Mouse (Mus musculus) limb, embryonic 15.5 days (tissue): ENCODE data around the gene Susd3. TPM values are rescaled to one million over a fixed set of nuclear protein-coding genes. Genes with fewer than 3 reads are reported as not detected.

Experiments used
- ATAC-seq: fragments of 200-750 bp; cut with Nextera tagmentation; 2 replicates; pipeline ENCODE4 v1.8.0; 2017; ENCODE audit warnings: low read depth, moderate TSS enrichment; ENCODE audit not compliant: insufficient number of reproducible peaks, low FRiP score, low TSS enrichment
- H3K27ac ChIP-seq: fragments of 300-500 bp; sonication (generic); 2 replicates; pipeline ENCODE4 v1.5.1; 2015; ENCODE audit warnings: moderate library complexity, mild to moderate bottlenecking, inconsistent platforms
- H3K27me3 ChIP-seq: fragments of 300-500 bp; sonication (generic); 2 replicates; pipeline ENCODE4 v1.6.1; 2015; ENCODE audit warnings: inconsistent platforms
- H3K36me3 ChIP-seq: fragments of 300-500 bp; sonication (generic); 2 replicates; pipeline ENCODE4 v1.6.1; 2015; ENCODE audit warnings: inconsistent platforms
- H3K4me1 ChIP-seq: fragments of 300-500 bp; sonication (generic); 2 replicates; pipeline ENCODE4 v1.6.1; 2015; ENCODE audit warnings: inconsistent platforms
- H3K4me2 ChIP-seq: fragments of 300-500 bp; sonication (generic); 2 replicates; pipeline ENCODE4 v1.6.1; 2015; ENCODE audit warnings: mild to moderate bottlenecking, inconsistent platforms
- H3K4me3 ChIP-seq: fragments of 300-500 bp; sonication (generic); 2 replicates; pipeline ENCODE4 v1.5.1; 2015; ENCODE audit warnings: mild to moderate bottlenecking, inconsistent platforms
- H3K9ac ChIP-seq: fragments of 300-500 bp; sonication (generic); 2 replicates; pipeline ENCODE4 v1.6.1; 2015; ENCODE audit warnings: inconsistent platforms
- H3K9me3 ChIP-seq: fragments of 300-500 bp; sonication (generic); 2 replicates; pipeline ENCODE4 v1.6.1; 2016; ENCODE audit warnings: inconsistent platforms
- WGBS: fragments of 180-500 bp; shearing (Covaris S2); methylation state at CpG from one replicate; pipeline ENCODE4 v1.1.7; 2015; 5-methylcytosine and 5-hydroxymethylcytosine counted together
- polyA plus RNA-seq: library from polyadenylated mRNA; unstranded; fragments of >200 nt; fragmentation: Nextera tagmentation; extraction: Ambion mirVana; gene quantifications from 2 replicates; pipeline ENCODE4 v1.2.1, GENCODE M21; 2015

Susd3 gene
- polyA plus RNA-seq, result 1.9 and 2.0 TPM in 2 replicates

DNA sequence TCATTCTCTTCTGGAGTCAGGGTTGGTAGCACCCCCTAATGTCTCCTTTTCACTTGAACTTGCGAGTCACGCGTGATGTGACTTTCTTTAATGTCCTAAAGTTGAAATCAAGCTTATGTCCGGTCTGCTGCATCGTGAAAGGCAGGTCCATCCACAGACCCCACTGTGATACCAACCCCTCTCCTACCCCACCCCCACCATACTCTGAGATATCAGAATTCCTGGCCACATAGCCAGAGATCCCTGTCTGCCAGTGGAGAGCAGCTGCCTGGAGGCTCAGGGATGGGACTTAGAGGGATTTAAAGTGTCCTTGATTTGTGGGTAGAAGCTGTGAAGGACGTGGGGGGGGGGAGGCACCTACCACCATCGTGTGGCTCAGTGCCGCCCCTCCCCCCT, at the start of gene Susd3:
Gene Susd3, minus strand, starts transcription at position 240 of the 396 bp plus-strand sequence.
- Histone ChIP-seq H3K36me3 (no peaks in the 10 kb centered on the region), H3K9me3 (no peaks in the 10 kb centered on the region), H3K9ac (0 out of 2 replicates have a peak within 1 kb of the TSS, but pooled peaks have one; percentile 28), H3K27me3 (peaks cover 25% of the 10 kb centered on the region), H3K27ac (no peak within 1 kb of the TSS), H3K4me3 (peak within 1 kb of the TSS; percentile 44), H3K4me1 (peaks cover 11% of the 10 kb centered on the region), H3K4me2 (peak within 1 kb of the TSS; percentile 88)
- no peak for ATAC-seq
- WGBS, result 15% methylated on average over 8 of the region's 8 CpGs

DNA sequence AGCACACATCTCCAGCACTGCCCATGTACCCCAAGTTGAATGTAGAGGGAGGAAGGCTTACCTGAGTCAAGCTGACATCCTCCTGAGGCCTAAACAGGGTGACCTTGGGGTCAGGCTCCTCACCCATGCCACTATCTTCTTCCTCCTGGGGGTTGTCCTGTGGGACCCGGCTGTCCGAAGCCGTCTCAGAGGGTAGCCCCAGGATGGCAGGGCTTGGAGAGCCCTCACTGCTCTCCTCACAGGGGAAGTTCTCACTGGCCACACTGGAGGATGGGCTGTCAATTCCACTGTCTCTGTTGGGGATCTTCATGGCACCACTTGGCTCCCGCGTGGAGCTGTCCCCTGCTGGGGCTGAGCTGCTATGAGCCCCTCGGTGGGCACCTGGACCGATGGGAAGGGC, 47.8 kb upstream of the Susd3 start:
- Histone ChIP-seq H3K4me1 (0 out of 2 replicates have a peak, but pooled peaks cover 2% of the 10 kb centered on the region), H3K9ac (no peak overlapping the region), H3K4me2 (no peak overlapping the region), H3K27ac (no peak overlapping the region), H3K36me3 (no peaks in the 10 kb centered on the region), H3K9me3 (no peaks in the 10 kb centered on the region), H3K27me3 (no peaks in the 10 kb centered on the region), H3K4me3 (no peak overlapping the region)
- 80% methylated on average over 7 of the region's 7 CpGs for WGBS
- no peak; the same call in 1 of the 2 replicates for ATAC-seq

DNA sequence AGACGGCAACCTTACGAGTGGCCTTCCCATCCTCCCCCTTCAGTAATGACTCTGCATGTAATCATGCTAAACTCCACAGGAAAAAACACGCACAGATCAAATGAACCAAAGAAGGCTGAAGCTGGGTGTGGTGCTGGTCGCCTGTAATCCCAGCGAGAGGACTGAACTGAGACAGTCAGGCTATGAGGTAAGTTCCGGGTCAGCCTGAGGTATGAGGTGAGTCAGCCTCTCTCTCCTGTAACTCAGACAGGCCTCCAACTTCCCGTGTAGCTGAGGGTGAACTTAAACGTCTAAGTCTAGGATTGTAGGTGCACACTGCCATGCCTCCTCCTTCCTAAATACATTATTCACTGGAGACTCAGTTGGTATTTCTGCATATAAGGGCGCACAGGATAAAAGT, 45.6 kb upstream of the Susd3 start:
- H3K4me2 ChIP-seq, result no peak overlapping the region
- H3K9me3 ChIP-seq, result no peaks in the 10 kb centered on the region
- no peaks in the 10 kb centered on the region for H3K27me3 ChIP-seq
- H3K36me3 ChIP-seq, result no peaks in the 10 kb centered on the region
- H3K9ac ChIP-seq, result no peak overlapping the region
- ATAC-seq, result no peak
- H3K4me3 ChIP-seq, result no peak overlapping the region
- H3K4me1 ChIP-seq, result 0 out of 2 replicates have a peak, but pooled peaks cover 2% of the 10 kb centered on the region
- WGBS, result 75% methylated on average over 9 of the region's 9 CpGs
- no peak overlapping the region for H3K27ac ChIP-seq

DNA sequence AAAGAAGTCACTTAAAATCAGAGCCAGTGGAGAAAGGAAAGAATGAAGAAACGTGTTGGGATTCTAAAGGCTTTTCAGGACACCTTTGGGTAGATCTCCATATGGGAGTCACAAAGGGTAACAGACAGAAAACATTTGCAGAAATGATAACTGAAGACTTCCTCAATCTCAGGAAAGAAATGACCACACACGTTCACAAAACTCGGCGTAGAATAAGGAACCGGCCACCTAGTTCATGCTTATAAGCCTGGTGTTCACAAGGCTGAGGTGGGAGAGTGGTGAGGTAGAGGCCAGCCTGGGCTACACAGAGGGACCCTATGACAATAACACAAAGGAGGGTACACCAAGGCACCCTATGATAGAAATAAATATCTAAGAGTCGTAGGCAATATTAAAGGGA, 43.4 kb upstream of the Susd3 start:
- H3K4me3 ChIP-seq, result no peak overlapping the region
- no peaks in the 10 kb centered on the region for H3K9me3 ChIP-seq
- no peak overlapping the region for H3K4me2 ChIP-seq
- WGBS, result 83% methylated on average over 6 of the region's 6 CpGs
- no peaks in the 10 kb centered on the region for H3K4me1 ChIP-seq
- ATAC-seq, result no peak
- H3K27ac ChIP-seq, result no peak overlapping the region
- no peak overlapping the region for H3K9ac ChIP-seq
- H3K36me3 ChIP-seq, result no peaks in the 10 kb centered on the region
- no peaks in the 10 kb centered on the region for H3K27me3 ChIP-seq

DNA sequence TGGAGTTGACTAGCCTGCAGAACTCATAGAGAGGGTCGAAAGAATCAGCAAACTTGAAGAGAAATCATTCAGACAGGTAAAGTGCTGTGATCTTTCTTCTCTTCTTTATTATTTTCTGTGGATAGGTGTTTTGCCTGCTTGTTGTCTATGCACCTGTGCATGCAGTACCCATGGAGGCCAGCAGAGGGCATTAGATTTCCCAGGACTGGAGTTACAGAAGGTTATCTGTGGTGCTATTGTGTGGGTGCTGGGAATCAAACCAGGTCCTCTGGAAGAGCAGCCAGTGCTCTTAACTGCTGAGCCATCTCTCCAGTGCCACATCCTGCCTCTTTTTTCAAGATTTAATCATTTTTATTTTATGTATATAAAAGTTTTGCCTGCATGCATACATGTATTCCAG, 42.9 kb upstream of the Susd3 start:
- H3K4me3 ChIP-seq, result no peak overlapping the region
- no peaks in the 10 kb centered on the region for H3K36me3 ChIP-seq
- H3K9ac ChIP-seq, result no peak overlapping the region
- no peak overlapping the region for H3K27ac ChIP-seq
- 62% methylated on average over 1 of the region's 1 CpGs for WGBS
- ATAC-seq, result no peak
- H3K9me3 ChIP-seq, result no peaks in the 10 kb centered on the region
- H3K4me1 ChIP-seq, result no peaks in the 10 kb centered on the region
- H3K27me3 ChIP-seq, result no peaks in the 10 kb centered on the region
- no peak overlapping the region for H3K4me2 ChIP-seq

DNA sequence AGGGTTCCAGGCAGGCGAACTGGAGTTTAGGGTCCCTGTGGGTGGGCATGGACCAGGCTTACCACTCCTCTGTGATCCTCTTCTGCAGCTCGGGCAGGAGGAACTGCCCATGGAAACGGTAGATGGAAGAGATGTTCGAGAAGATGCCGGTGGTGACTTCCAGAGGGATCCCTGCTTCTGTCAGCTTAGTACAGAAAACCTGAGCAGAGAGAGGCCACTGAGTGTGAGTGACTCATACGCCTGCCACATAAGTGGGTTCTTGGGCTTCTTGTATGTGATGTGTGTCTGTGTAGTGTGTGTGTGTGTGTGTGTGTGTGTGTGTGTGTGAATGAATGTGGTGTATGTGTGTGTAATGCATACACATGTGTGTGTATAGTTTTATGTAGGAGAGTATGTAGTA, 38.7 kb upstream of the Susd3 start:
- 84% methylated on average over 6 of the region's 6 CpGs for WGBS
- ATAC-seq, result no peak

DNA sequence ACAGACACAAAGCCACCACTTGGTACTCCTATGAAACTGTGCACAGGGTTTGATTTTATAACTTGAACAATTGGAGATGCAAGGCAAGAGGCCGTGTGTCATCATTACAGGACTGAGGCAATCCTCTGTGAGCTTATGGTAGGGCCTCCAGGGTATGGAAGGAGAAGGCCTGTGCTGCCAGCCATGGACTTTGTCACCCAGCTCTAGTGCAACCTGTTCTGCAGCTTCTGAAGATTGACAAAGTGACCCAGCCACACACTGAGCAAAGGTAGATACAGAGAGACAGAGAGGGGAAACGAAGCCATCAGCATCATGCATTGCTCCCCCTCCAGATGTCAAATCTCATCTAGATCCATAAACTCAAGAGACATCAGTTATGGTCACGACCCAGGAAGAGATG, 38.2 kb upstream of the Susd3 start:
- 68% methylated on average over 3 of the region's 3 CpGs for WGBS
- H3K4me1 ChIP-seq, result no peaks in the 10 kb centered on the region

More for the DNA sequence above, 38.7 kb upstream of the Susd3 start:
- no peaks in the 10 kb centered on the region for H3K36me3 ChIP-seq
- no peaks in the 10 kb centered on the region for H3K27me3 ChIP-seq
- H3K4me2 ChIP-seq, result no peak overlapping the region
- H3K4me3 ChIP-seq, result no peak overlapping the region
- H3K27ac ChIP-seq, result no peak overlapping the region
- no peaks in the 10 kb centered on the region for H3K9me3 ChIP-seq
- no peak overlapping the region for H3K9ac ChIP-seq
- no peaks in the 10 kb centered on the region for H3K4me1 ChIP-seq

DNA sequence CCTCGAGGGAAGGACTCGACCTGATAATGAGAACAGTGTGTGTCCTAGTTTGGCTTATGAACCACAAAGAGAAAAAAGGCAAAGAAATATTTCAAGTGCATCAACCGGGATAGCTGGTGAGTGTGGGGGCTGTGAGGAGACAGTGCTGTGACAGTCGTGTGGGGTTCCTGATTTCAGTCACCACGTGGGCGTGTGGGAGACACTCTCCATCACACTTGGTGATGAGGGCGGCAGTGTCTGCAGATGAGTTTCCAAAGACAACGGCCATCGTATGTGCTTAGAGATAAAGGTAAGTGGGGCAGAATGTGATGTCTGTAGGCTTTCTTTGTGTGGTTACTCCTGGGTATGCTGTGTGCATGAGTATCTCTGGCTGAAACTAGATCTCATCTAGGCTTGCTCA, 35.2 kb upstream of the Susd3 start:
- WGBS, result 72% methylated on average over 9 of the region's 9 CpGs
- H3K27ac ChIP-seq, result no peak overlapping the region
- no peaks in the 10 kb centered on the region for H3K9me3 ChIP-seq
- no peak overlapping the region for H3K4me2 ChIP-seq
- no peaks in the 10 kb centered on the region for H3K27me3 ChIP-seq
- no peaks in the 10 kb centered on the region for H3K4me1 ChIP-seq
- no peak for ATAC-seq
- H3K36me3 ChIP-seq, result no peaks in the 10 kb centered on the region
- H3K4me3 ChIP-seq, result no peak overlapping the region
- no peak overlapping the region for H3K9ac ChIP-seq

More for the DNA sequence above, 38.2 kb upstream of the Susd3 start:
- Histone ChIP-seq H3K9me3 (no peaks in the 10 kb centered on the region), H3K9ac (no peak overlapping the region), H3K27ac (no peak overlapping the region), H3K4me3 (no peak overlapping the region), H3K36me3 (no peaks in the 10 kb centered on the region), H3K4me2 (no peak overlapping the region), H3K27me3 (no peaks in the 10 kb centered on the region)
- no peak for ATAC-seq

DNA sequence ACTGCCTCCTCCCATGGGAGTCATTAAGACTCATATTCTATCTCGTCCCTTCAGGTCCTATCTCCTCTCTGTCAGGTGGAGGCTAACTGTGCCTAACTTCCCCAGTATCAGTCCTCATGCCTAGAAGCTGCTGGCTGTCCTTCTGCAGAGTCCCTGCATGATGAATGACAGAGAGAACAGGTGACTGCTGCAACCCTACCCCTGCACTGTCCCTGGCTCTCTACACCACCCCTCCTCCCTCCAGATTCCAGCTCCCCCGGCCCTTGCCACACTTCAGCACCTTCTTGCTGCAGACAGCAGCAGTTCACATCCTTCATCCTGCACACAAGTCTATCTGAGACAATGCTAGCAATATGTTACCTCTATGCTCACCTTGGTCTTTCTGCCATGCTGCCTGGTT, 33.7 kb upstream of the Susd3 start:
- WGBS, result 53% methylated on average over 2 of the region's 2 CpGs
- Histone ChIP-seq H3K4me2 (no peak overlapping the region), H3K4me1 (no peaks in the 10 kb centered on the region), H3K36me3 (no peaks in the 10 kb centered on the region), H3K9me3 (no peaks in the 10 kb centered on the region), H3K4me3 (no peak overlapping the region), H3K27ac (no peak overlapping the region), H3K9ac (no peak overlapping the region), H3K27me3 (no peaks in the 10 kb centered on the region)
- ATAC-seq, result no peak

DNA sequence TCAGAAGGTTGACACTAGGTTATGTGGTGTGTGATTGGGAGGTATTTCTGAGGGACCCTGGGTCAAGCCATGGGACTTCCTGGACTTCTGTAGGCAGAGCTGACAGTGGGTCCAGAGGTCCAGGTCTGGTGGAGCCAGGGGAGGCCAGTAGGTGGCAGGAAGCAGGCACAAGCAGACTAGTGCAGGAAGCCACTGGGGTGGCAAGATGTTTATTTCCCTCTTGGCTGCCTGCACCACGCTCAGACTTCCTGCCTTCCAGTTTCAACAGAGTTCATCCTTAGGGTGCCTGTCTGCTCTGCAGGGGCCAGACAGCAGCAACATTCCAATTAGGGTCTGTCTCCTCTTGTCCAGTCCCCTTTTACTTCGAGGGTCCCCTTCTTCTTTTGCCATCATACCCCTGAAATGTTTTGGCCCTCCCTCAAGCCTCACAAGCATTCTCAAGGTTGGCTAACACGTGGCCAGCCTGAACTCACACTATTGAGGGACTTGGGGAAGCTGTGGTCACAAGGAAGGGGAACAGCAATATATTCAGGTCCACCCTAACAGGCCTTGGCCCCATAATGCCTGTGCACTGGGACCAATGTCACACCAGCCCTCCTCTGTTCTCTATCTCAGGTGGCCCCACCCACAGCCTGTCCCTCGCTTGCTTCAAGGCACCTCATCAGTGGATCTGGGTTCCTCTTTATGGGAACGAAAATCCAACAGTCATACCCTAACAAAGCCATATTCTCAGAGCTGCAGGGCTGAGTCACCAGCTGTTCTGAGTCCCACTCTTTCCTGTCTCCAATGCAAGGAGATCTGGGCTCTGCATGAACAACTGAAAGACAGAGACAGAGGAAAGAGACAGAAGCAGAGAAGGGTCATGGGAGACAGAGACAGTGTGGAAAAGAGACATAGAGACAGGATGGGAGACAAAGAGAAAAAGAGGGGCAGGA, 23.6 kb upstream of the Susd3 start:
- Histone ChIP-seq H3K36me3 (no peaks in the 10 kb centered on the region), H3K9me3 (no peaks in the 10 kb centered on the region), H3K4me1 (no peaks in the 10 kb centered on the region), H3K27me3 (no peaks in the 10 kb centered on the region), H3K4me2 (no peak overlapping the region), H3K27ac (no peak overlapping the region), H3K9ac (no peak overlapping the region), H3K4me3 (no peak overlapping the region)
- no peak for ATAC-seq
- 58% methylated on average over 5 of the region's 5 CpGs for WGBS

DNA sequence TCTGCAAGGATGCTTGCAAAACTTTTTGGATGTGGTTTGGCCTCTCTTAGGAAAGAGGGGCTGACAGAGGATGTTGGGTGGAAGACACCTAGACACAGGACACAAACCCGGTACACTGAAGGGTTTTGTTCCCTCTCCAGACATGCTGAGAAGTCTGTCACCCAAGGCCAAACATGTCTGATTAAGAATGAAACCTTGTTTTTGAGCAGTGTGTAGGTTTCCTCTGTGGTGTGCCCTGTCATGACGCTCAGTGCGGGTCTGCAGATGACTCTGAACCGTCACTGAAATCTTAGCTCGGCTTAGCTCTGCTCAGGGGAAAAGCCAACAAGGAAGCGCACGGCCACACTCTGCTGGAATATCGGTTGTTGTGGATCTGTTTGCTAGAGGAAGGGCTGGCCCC, 22.0 kb upstream of the Susd3 start:
- WGBS, result 82% methylated on average over 8 of the region's 8 CpGs
- H3K27me3 ChIP-seq, result no peaks in the 10 kb centered on the region
- H3K4me1 ChIP-seq, result no peaks in the 10 kb centered on the region
- H3K9ac ChIP-seq, result no peak overlapping the region
- H3K4me2 ChIP-seq, result no peak overlapping the region
- no peaks in the 10 kb centered on the region for H3K9me3 ChIP-seq
- no peak overlapping the region for H3K4me3 ChIP-seq
- H3K36me3 ChIP-seq, result no peaks in the 10 kb centered on the region
- no peak for ATAC-seq
- H3K27ac ChIP-seq, result no peak overlapping the region

DNA sequence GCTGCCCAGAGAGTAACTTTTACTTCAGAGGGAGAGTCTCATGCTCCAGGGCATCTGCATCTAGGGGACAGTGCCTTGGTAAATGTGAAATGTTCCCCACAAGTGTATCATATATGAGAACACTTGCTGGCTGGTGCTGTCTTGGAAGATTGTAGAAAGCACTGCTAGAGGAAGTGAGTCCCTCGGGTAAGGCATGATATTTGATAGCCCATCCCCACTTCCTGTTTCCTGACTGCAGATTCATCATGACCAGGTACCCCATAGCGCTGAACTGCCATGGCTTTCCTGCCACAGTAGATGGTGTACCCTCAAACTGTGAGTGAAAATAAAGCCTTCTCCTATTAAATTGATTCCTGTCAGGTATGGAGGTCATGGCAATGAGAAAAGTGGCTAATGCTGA, 19.1 kb upstream of the Susd3 start:
- Histone ChIP-seq H3K36me3 (no peaks in the 10 kb centered on the region), H3K4me2 (no peak overlapping the region), H3K4me1 (no peaks in the 10 kb centered on the region), H3K4me3 (no peak overlapping the region), H3K9ac (no peak overlapping the region), H3K27me3 (no peaks in the 10 kb centered on the region), H3K9me3 (no peaks in the 10 kb centered on the region), H3K27ac (no peak overlapping the region)
- ATAC-seq, result no peak
- WGBS, result 41% methylated on average over 2 of the region's 2 CpGs
